Mouse (Mus musculus) intestine, postnatal 0 days (tissue): ENCODE measurements around the gene Optc. TPM values are rescaled to one million over a fixed set of nuclear protein-coding genes. Genes with fewer than 3 reads are reported as not detected.

ENCODE experiments used
- ATAC-seq: fragments of 200-750 bp; cut with Nextera tagmentation; 2 replicates; pipeline ENCODE4 v1.8.0; 2017; ENCODE audit warnings: mild to moderate bottlenecking, moderate TSS enrichment, moderate library complexity
- H3K27ac ChIP-seq: fragments of 300-500 bp; sonication (generic); 2 replicates; pipeline ENCODE4 v1.5.1; 2014; ENCODE audit warnings: mild to moderate bottlenecking, low read depth, low read length, moderate library complexity
- H3K27me3 ChIP-seq: fragments of 300-500 bp; sonication (generic); replicated peaks from 2 replicates; pipeline ENCODE4 v1.6.1; 2014; ENCODE audit warnings: low read length, mixed read lengths; ENCODE audit not compliant: control insufficient read depth, insufficient read depth
- H3K36me3 ChIP-seq: fragments of 300-500 bp; sonication (generic); 2 replicates; pipeline ENCODE4 v1.6.1; 2014; ENCODE audit warnings: mild to moderate bottlenecking, moderate library complexity; ENCODE audit not compliant: control insufficient read depth, insufficient read depth
- H3K4me1 ChIP-seq: fragments of 300-500 bp; sonication (generic); replicated peaks from 2 replicates; pipeline ENCODE4 v1.6.1; 2014; ENCODE audit warnings: antibody characterized with exemption, low read length, mixed read lengths; ENCODE audit not compliant: control insufficient read depth, insufficient read depth
- H3K4me2 ChIP-seq: fragments of 300-500 bp; sonication (generic); replicated peaks from 2 replicates; pipeline ENCODE4 v1.6.1; 2014; ENCODE audit warnings: low read depth, mild to moderate bottlenecking, moderate library complexity
- H3K4me3 ChIP-seq: fragments of 300-500 bp; sonication (generic); 2 replicates; pipeline ENCODE4 v1.5.1; 2014; ENCODE audit warnings: low read depth, low read length
- H3K9ac ChIP-seq: fragments of 300-500 bp; sonication (generic); 2 replicates; pipeline ENCODE4 v1.6.1; 2014; ENCODE audit warnings: mild to moderate bottlenecking, low read depth, low read length
- H3K9me3 ChIP-seq: fragments of 300-500 bp; sonication (generic); 2 replicates; pipeline ENCODE4 v1.6.1; 2016; ENCODE audit warnings: mixed run types; ENCODE audit not compliant: control insufficient read depth
- CTCF ChIP-seq: sonication (generic); IDR thresholded peaks from 2 replicates; pipeline ENCODE4 v1.5.1; 2016; ENCODE audit warnings: low read depth, mild to moderate bottlenecking, control low read depth, antibody characterized with exemption, moderate library complexity
- WGBS: fragments of 180-500 bp; shearing (Covaris S2); extraction: QIAGEN DNeasy Blood & Tissue Kit; methylation state at CpG from one replicate; pipeline ENCODE4 v1.1.7; 2014; 5-methylcytosine and 5-hydroxymethylcytosine counted together
- polyA plus RNA-seq: library from polyadenylated mRNA; unstranded; fragments of >200 nt; fragmentation: Nextera tagmentation; extraction: Ambion mirVana; gene quantifications from 2 replicates; pipeline ENCODE4 v1.2.1, GENCODE M21; 2015

The Optc gene
- polyA plus RNA-seq, 1 experiment from 2014 or later = 0.94 TPM

DNA sequence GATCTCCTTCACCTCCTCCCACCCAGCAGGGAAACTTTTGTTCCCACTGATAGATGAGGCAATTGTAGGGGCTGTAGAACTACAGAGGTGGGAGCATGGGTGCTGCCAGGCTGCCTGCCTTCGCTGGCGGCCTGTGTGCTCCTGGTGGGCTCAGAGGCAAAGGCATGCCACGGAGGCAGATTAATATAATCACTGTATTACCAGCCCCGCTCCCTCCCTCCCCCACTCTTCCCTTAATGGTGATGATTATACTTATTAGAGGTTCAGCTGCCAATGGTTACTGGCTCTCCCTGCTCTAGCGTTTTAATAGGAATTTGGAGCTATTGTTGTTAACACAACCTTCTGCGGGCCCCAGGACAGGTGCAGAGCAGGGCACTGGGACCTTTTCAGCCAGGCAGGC is 26.0 kb downstream of the Optc start:
- ATAC-seq = no peak
- no peak overlapping the region for H3K4me3 ChIP-seq
- no peak overlapping the region for H3K9ac ChIP-seq
- TF ChIP-seq CTCF = no peak
- H3K9me3 ChIP-seq = no peaks in the 10 kb centered on the region
- 56% methylated on average over 6 of the region's 6 CpGs for WGBS
- no peaks in the 10 kb centered on the region for H3K36me3 ChIP-seq
- peaks cover 14% of the 10 kb centered on the region for H3K4me1 ChIP-seq
- H3K27me3 ChIP-seq = no peaks in the 10 kb centered on the region
- H3K27ac ChIP-seq = no peak overlapping the region
- no peak overlapping the region for H3K4me2 ChIP-seq

GRCm38 (mm10) chr1:133878825-133879423 is 28.9 kb downstream of the Optc start:
- TF ChIP-seq CTCF = no peak

GRCm38 (mm10) chr1:133876936-133877335 is 30.9 kb downstream of the Optc start:
- 46% methylated on average over 7 of the region's 7 CpGs for WGBS
- no peak overlapping the region for H3K4me3 ChIP-seq
- no peaks in the 10 kb centered on the region for H3K36me3 ChIP-seq
- H3K27ac ChIP-seq = no peak overlapping the region
- H3K9ac ChIP-seq = no peak overlapping the region
- H3K9me3 ChIP-seq = no peaks in the 10 kb centered on the region
- H3K4me1 ChIP-seq = peaks cover under 1% of the 10 kb centered on the region
- H3K4me2 ChIP-seq = no peak overlapping the region
- ATAC-seq = peak; percentile 86
- TF ChIP-seq CTCF = no peak
- H3K27me3 ChIP-seq = no peaks in the 10 kb centered on the region

More at GRCm38 (mm10) chr1:133878825-133879423, 28.9 kb downstream of the Optc start:
- ATAC-seq = no peak
- Histone ChIP-seq H3K4me3 (no peak overlapping the region), H3K27ac (no peak overlapping the region), H3K36me3 (no peaks in the 10 kb centered on the region), H3K27me3 (no peaks in the 10 kb centered on the region), H3K9me3 (no peaks in the 10 kb centered on the region), H3K4me1 (peaks cover 14% of the 10 kb centered on the region), H3K9ac (no peak overlapping the region), H3K4me2 (no peak overlapping the region)
- 68% methylated on average over 12 of the region's 12 CpGs for WGBS

DNA sequence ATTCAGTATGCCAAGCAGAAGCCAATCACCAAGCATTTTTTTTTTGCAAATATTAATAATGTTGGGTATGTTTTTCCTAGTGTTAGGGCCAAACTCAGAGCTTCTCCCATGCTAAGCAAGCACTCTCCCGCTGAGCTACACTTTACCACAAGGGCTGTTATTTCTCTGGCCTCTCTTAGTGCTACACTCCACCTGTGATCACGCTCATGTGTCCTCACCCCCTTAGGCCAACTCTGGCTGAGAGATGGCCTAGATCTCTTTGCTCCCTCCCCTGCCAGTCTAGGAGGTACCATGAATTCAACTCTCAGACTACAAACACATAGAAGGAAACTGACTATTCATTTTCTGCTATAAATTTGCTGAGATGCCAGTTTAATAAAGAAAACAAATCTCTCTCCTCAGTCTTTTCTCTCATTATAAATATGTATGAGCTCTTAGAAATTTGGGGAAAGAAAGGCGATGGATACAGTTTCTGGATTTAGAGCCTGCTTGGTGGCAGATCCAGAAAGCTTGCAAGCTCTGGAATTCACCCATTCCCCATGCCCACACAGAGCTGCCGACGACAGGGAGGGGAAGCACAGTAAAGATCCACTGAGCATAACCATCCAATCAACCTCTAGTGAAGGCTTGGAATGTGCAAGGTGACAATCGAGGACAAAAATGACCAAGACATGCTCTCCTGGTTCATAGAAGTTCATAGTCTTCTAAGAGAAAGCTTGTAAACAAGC is 34.5 kb downstream of the Optc start:
- Histone ChIP-seq H3K9me3 (no peaks in the 10 kb centered on the region), H3K27me3 (no peaks in the 10 kb centered on the region), H3K4me3 (no peak overlapping the region), H3K4me1 (no peaks in the 10 kb centered on the region), H3K36me3 (no peaks in the 10 kb centered on the region), H3K27ac (no peak overlapping the region), H3K4me2 (no peak overlapping the region), H3K9ac (no peak overlapping the region)
- no peak for ATAC-seq
- 88% methylated on average over 6 of the region's 6 CpGs for WGBS
- no peak for TF ChIP-seq CTCF

DNA sequence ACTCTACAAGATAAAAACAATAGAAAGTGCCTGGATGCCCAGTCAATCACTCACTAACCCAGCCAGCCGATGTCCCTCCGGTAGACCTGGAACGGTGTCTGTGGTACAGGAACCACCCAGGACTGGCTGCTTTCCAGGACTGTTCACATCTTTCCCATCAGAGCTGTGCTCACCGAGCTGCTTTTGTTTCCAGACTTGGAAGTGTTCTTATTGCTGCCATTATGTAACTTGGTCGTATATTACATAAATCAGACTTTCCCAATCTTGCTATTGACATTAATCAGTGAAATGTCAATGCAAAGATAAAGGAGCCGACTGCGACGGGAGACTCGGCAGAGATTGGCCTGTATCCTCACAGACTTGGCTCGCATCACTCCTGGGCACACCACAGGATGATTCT is 36.6 kb downstream of the Optc start:
- ATAC-seq = no peak

DNA sequence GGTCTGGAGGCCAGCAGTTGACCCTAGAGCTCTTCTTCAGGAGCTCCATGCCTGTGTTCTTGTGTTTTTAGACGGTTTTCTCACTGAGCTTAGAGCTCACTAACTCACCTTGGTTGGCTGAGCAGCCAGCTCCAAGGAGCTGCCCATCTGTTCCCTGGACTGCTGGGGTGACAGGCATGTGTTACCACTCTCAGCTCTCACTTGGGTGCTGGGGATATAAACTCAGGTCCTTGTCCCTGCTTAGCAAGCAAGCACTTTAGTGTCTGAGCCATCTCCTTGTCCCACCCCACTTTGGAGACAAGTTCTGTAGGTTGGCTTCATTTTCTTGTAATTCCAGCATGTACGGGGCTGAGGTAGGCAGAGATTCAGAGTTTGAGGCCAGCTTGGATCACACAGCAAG is 38.6 kb downstream of the Optc start:
- H3K4me2 ChIP-seq = no peak overlapping the region
- no peak overlapping the region for H3K27ac ChIP-seq
- no peak for TF ChIP-seq CTCF
- no peak for ATAC-seq
- WGBS = 72% methylated on average over 2 of the region's 2 CpGs
- H3K9me3 ChIP-seq = no peaks in the 10 kb centered on the region
- H3K4me3 ChIP-seq = no peak overlapping the region
- H3K27me3 ChIP-seq = no peaks in the 10 kb centered on the region
- H3K36me3 ChIP-seq = no peaks in the 10 kb centered on the region
- H3K4me1 ChIP-seq = no peaks in the 10 kb centered on the region
- no peak overlapping the region for H3K9ac ChIP-seq

More for the DNA sequence above, 36.6 kb downstream of the Optc start:
- Histone ChIP-seq H3K9me3 (no peaks in the 10 kb centered on the region), H3K4me2 (no peak overlapping the region), H3K4me3 (no peak overlapping the region), H3K9ac (no peak overlapping the region), H3K36me3 (no peaks in the 10 kb centered on the region), H3K27ac (no peak overlapping the region), H3K27me3 (no peaks in the 10 kb centered on the region), H3K4me1 (no peaks in the 10 kb centered on the region)
- TF ChIP-seq CTCF = no peak
- WGBS = 63% methylated on average over 10 of the region's 10 CpGs
